Mouse (Mus musculus) thymus, adult 2 months (tissue): ENCODE data around the gene Brix1. TPM values are rescaled to one million over a fixed set of nuclear protein-coding genes. Genes with fewer than 3 reads are reported as not detected.

ENCODE experiments used
- DNase-seq: peaks from one replicate; pipeline ENCODE4 v3.0.0; 2021
- H3K27ac ChIP-seq: fragments of 200-500 bp; 2 replicates; pipeline ENCODE4 v1.5.1; 2012; ENCODE audit warnings: low read length, control low read depth; ENCODE audit not compliant: control insufficient read depth, insufficient read depth
- H3K27me3 ChIP-seq: fragments of 200-500 bp; 2 replicates; pipeline ENCODE4 v1.6.1; 2012; ENCODE audit warnings: mild to moderate bottlenecking, low read length, moderate library complexity, mixed read lengths; ENCODE audit not compliant: control insufficient read depth, insufficient read depth
- H3K36me3 ChIP-seq: fragments of 200-500 bp; 2 replicates; pipeline ENCODE4 v1.6.1; 2012; ENCODE audit warnings: mild to moderate bottlenecking, low read length, moderate library complexity; ENCODE audit not compliant: control insufficient read depth, insufficient read depth
- H3K4me1 ChIP-seq: fragments of 200-500 bp; replicated peaks from 2 replicates; pipeline ENCODE4 v1.6.1; 2012; ENCODE audit warnings: low read length; ENCODE audit not compliant: control insufficient read depth, insufficient read depth
- H3K4me3 ChIP-seq: fragments of 200-500 bp; 2 replicates; pipeline ENCODE4 v1.5.1; 2012; ENCODE audit warnings: mild to moderate bottlenecking, low read length, control low read depth, moderate library complexity; ENCODE audit not compliant: control insufficient read depth, insufficient read depth
- CTCF ChIP-seq: fragments of 200-500 bp; IDR thresholded peaks from 2 replicates; pipeline ENCODE4 v1.5.1; 2012; ENCODE audit warnings: mild to moderate bottlenecking, control low read depth, low read length, moderate library complexity, borderline replicate concordance; ENCODE audit not compliant: control insufficient read depth, poor library complexity, insufficient read depth; ENCODE audit errors: extremely low read depth
- POLR2A ChIP-seq: fragments of 200-500 bp; IDR thresholded peaks from 2 replicates; pipeline ENCODE4 v1.6.1; 2012; ENCODE audit warnings: mild to moderate bottlenecking, low read length, control low read depth, moderate library complexity; ENCODE audit not compliant: control insufficient read depth, poor library complexity, insufficient read depth; ENCODE audit errors: extremely low read depth
- WGBS: fragments of 180-500 bp; shearing (Covaris S2); methylation state at CpG from one replicate; pipeline ENCODE4 v1.1.7; 2018; 5-methylcytosine and 5-hydroxymethylcytosine counted together
- polyA plus RNA-seq: library from polyadenylated mRNA; depleted of rRNA; stranded (reverse); fragments of >200 nt; gene quantifications from 2 replicates; pipeline ENCODE4 v1.2.3, GENCODE M21; 2012

Gene Brix1
- polyA plus RNA-seq, 1 experiment = 2.4 TPM

- Histone ChIP-seq H3K4me3 (no peak overlapping the region), H3K27ac (no peak overlapping the region), H3K36me3 (peaks cover 24% of the 10 kb centered on the region), H3K4me1 (0 out of 2 replicates have a peak, but pooled peaks cover 6% of the 10 kb centered on the region), H3K27me3 (no peaks in the 10 kb centered on the region)
- WGBS = 98% methylated on average over 3 of the region's 3 CpGs
- no peak for DNase-seq
- no peak for TF ChIP-seq POLR2A
- TF ChIP-seq CTCF = no peak
These were observed 21.1 kb downstream of the Brix1 start for GRCm38 (mm10) chr15:10464678-10465077.

GRCm38 (mm10) chr15:10463555-10463954, 22.2 kb downstream of the Brix1 start:
- H3K4me1 ChIP-seq = no peaks in the 10 kb centered on the region
- no peak overlapping the region for H3K4me3 ChIP-seq
- TF ChIP-seq POLR2A = no peak
- TF ChIP-seq CTCF = no peak
- H3K27me3 ChIP-seq = no peaks in the 10 kb centered on the region
- no peak overlapping the region for H3K27ac ChIP-seq
- H3K36me3 ChIP-seq = peaks cover 29% of the 10 kb centered on the region
- no peak for DNase-seq
- 96% methylated on average over 5 of the region's 5 CpGs for WGBS

GRCm38 (mm10) chr15:10460986-10461385, 24.8 kb downstream of the Brix1 start:
- Histone ChIP-seq H3K27ac (no peak overlapping the region), H3K27me3 (no peaks in the 10 kb centered on the region), H3K4me3 (no peak overlapping the region), H3K4me1 (no peaks in the 10 kb centered on the region), H3K36me3 (peaks cover 29% of the 10 kb centered on the region)
- no peak for DNase-seq
- TF ChIP-seq POLR2A (no peak), CTCF (no peak)
- WGBS = 93% methylated on average over 12 of the region's 12 CpGs

- Histone ChIP-seq H3K36me3 (peaks cover 29% of the 10 kb centered on the region), H3K27me3 (no peaks in the 10 kb centered on the region), H3K27ac (no peak overlapping the region), H3K4me1 (no peaks in the 10 kb centered on the region), H3K4me3 (no peak overlapping the region)
- TF ChIP-seq POLR2A = no peak
- 71% methylated on average over 3 of the region's 3 CpGs for WGBS
- no peak for DNase-seq
These were observed 38.6 kb downstream of the Brix1 start for GRCm38 (mm10) chr15:10447102-10447501.

- TF ChIP-seq POLR2A (no peak), CTCF (no peak)
- H3K4me1 ChIP-seq = no peaks in the 10 kb centered on the region
- H3K36me3 ChIP-seq = peaks cover 5% of the 10 kb centered on the region; the same call in 1 of the 2 replicates
- no peak overlapping the region for H3K27ac ChIP-seq
- DNase-seq = no peak
- no peak overlapping the region for H3K4me3 ChIP-seq
- no peaks in the 10 kb centered on the region for H3K27me3 ChIP-seq
- 96% methylated on average over 1 of the region's 1 CpGs for WGBS
These were observed 43.5 kb downstream of the Brix1 start for GRCm38 (mm10) chr15:10442275-10442674.

- Histone ChIP-seq H3K27me3 (no peaks in the 10 kb centered on the region), H3K4me1 (no peaks in the 10 kb centered on the region), H3K27ac (no peak overlapping the region), H3K36me3 (no peaks in the 10 kb centered on the region), H3K4me3 (no peak overlapping the region)
- TF ChIP-seq CTCF = no peak
- no peak for TF ChIP-seq POLR2A
- WGBS = 94% methylated on average over 9 of the region's 9 CpGs
- DNase-seq = no peak
These were observed 44.3 kb downstream of the Brix1 start for GRCm38 (mm10) chr15:10441493-10441892.

- Histone ChIP-seq H3K36me3 (no peaks in the 10 kb centered on the region), H3K4me3 (no peak overlapping the region), H3K4me1 (no peaks in the 10 kb centered on the region), H3K27me3 (no peaks in the 10 kb centered on the region), H3K27ac (no peak overlapping the region)
- 91% methylated on average over 6 of the region's 6 CpGs for WGBS
- TF ChIP-seq POLR2A (no peak), CTCF (no peak)
- no peak for DNase-seq
These were observed 45.8 kb downstream of the Brix1 start for GRCm38 (mm10) chr15:10439963-10440362.
